Comparison of ENCODE assay signal across 23 mouse cellular contexts in genomic region chr2:16459490-16459889, GRCm38 (mm10).
DNase-seq lines count a peak whose midpoint lies in the region; ATAC-seq and TF ChIP-seq lines count a peak whose summit lies in the region.
"Had no signal": no experiment of that assay in that cellular context is flagged by ENCODE, and none has a peak within 500 bp of the region (broad histone marks: within the 10 kb centered on the region; RNA-seq: fewer than 3 reads in every experiment).

No protein-coding gene starts in this region.

- intact Hi-C loops in heart, postnatal 14 days (cut with DNase I) = no loop called here

- H3K36me3 ChIP-seq in embryonic facial prominence, embryonic 14.5 days (ENCODE audit: control insufficient read depth, insufficient read depth, low read length) = no peaks in the 10 kb centered on the region
- H3K36me3 ChIP-seq in embryonic facial prominence, embryonic 10.5 days (replicated peaks) = no peaks in the 10 kb centered on the region
- H3K36me3 ChIP-seq in heart, embryonic 13.5 days = no peaks in the 10 kb centered on the region
- no peaks in the 10 kb centered on the region for H3K36me3 ChIP-seq in midbrain, postnatal 0 days (ENCODE audit: insufficient read depth, low read length)
- H3K36me3 ChIP-seq in midbrain, embryonic 15.5 days (replicated peaks) = no peaks in the 10 kb centered on the region
- H3K36me3 ChIP-seq: embryonic facial prominence, embryonic 13.5 days; midbrain, embryonic 10.5 days; neural tube, embryonic 15.5 days; stomach, embryonic 15.5 days had no signal

- 0 out of 2 replicates have a peak, but pooled peaks have one; percentile 26 for ATAC-seq in embryonic facial prominence, embryonic 14.5 days (ENCODE audit: low read depth)
- no peak for ATAC-seq in heart, embryonic 13.5 days (ENCODE audit: extremely low read depth, insufficient number of reproducible peaks, low FRiP score, low TSS enrichment)
- no peak for ATAC-seq in midbrain, postnatal 0 days (ENCODE audit: low FRiP score)
- no peak for ATAC-seq in midbrain, embryonic 15.5 days (replicated peaks)
- ATAC-seq: activated CD4-positive, CD25-positive, alpha-beta regulatory T cell, adult 4 months; CD4-positive, CD25-positive, alpha-beta regulatory T cell, adult 4 months; inflammation-experienced regulatory T-cells, adult 6 months; lung, postnatal 0 days; Patski had no signal

- DNase-seq in embryonic facial prominence, embryonic 14.5 days (ENCODE audit: low spot score) = peak; percentile 40
- no peak for DNase-seq in embryonic facial prominence, embryonic 10.5 days (ENCODE audit: low spot score)
- DNase-seq in heart, postnatal 14 days = no peak
- peak; percentile 12 for DNase-seq in midbrain, postnatal 0 days (ENCODE audit: low spot score)
- DNase-seq in yolk sac, embryonic 10.5 days (ENCODE audit: low spot score) = peak; percentile 7
- no peak for DNase-seq in urinary bladder, adult 2 months (ENCODE audit: low spot score)
- DNase-seq: adrenal gland, postnatal 14 days; gastrocnemius, postnatal 25 days; heart, adult 2 months; kidney, adult 18-20 months; kidney, postnatal 10 days; thymus, postnatal 25 days had no signal

- H3K27me3 ChIP-seq in embryonic facial prominence, embryonic 14.5 days (replicated peaks; ENCODE audit: control insufficient read depth, insufficient read depth, low read length) = no peaks in the 10 kb centered on the region
- no peaks in the 10 kb centered on the region for H3K27me3 ChIP-seq in embryonic facial prominence, embryonic 10.5 days (replicated peaks; ENCODE audit: low read depth, poor library complexity, severe bottlenecking)
- no peaks in the 10 kb centered on the region for H3K27me3 ChIP-seq in heart, embryonic 13.5 days (replicated peaks)
- no peaks in the 10 kb centered on the region for H3K27me3 ChIP-seq in midbrain, postnatal 0 days (ENCODE audit: insufficient read depth, low read length)
- no peaks in the 10 kb centered on the region for H3K27me3 ChIP-seq in midbrain, embryonic 15.5 days (replicated peaks)
- H3K27me3 ChIP-seq: embryonic facial prominence, embryonic 13.5 days; neural tube, embryonic 15.5 days; Patski; stomach, embryonic 15.5 days had no signal

- no peak overlapping the region for H3K4me3 ChIP-seq in embryonic facial prominence, embryonic 14.5 days (ENCODE audit: low read depth, low read length)
- H3K4me3 ChIP-seq in embryonic facial prominence, embryonic 10.5 days = no peak overlapping the region
- no peak overlapping the region for H3K4me3 ChIP-seq in heart, embryonic 13.5 days
- H3K4me3 ChIP-seq in midbrain, postnatal 0 days (ENCODE audit: low read depth, low read length) = no peak overlapping the region
- H3K4me3 ChIP-seq in midbrain, embryonic 15.5 days = no peak overlapping the region
- H3K4me3 ChIP-seq: embryonic facial prominence, embryonic 13.5 days; heart, adult 2 months; midbrain, embryonic 10.5 days; neural tube, embryonic 15.5 days; stomach, embryonic 15.5 days had no signal

- WGBS in embryonic facial prominence, embryonic 14.5 days = 52% methylated on average over 1 of the region's 1 CpGs
- WGBS in embryonic facial prominence, embryonic 10.5 days = 60% methylated on average over 1 of the region's 1 CpGs
- 19% methylated on average over 1 of the region's 1 CpGs for WGBS in heart, embryonic 13.5 days
- WGBS in midbrain, postnatal 0 days = 38% methylated on average over 1 of the region's 1 CpGs
- WGBS in midbrain, embryonic 15.5 days = 42% methylated on average over 1 of the region's 1 CpGs

- no peak for TF ChIP-seq CTCF in midbrain, postnatal 0 days (IDR thresholded peaks at IDR 0.05)

- H3K9ac ChIP-seq in embryonic facial prominence, embryonic 14.5 days (ENCODE audit: low read depth, low read length) = no peak overlapping the region
- H3K9ac ChIP-seq in heart, embryonic 13.5 days = no peak overlapping the region
- no peak overlapping the region for H3K9ac ChIP-seq in midbrain, postnatal 0 days (replicated peaks; ENCODE audit: low read length, poor library complexity, severe bottlenecking)
- H3K9ac ChIP-seq in midbrain, embryonic 15.5 days = no peak overlapping the region
- H3K9ac ChIP-seq: embryonic facial prominence, embryonic 13.5 days; neural tube, embryonic 15.5 days; stomach, embryonic 15.5 days had no signal

- no peak overlapping the region for H3K27ac ChIP-seq in embryonic facial prominence, embryonic 14.5 days (replicated peaks; ENCODE audit: low read depth, low read length)
- no peak overlapping the region for H3K27ac ChIP-seq in embryonic facial prominence, embryonic 10.5 days (replicated peaks)
- H3K27ac ChIP-seq in heart, embryonic 13.5 days (replicated peaks) = peak overlapping the region; percentile 48; the same call in 1 of the 2 replicates
- no peak overlapping the region for H3K27ac ChIP-seq in midbrain, postnatal 0 days (ENCODE audit: low read depth, low read length)
- H3K27ac ChIP-seq in midbrain, embryonic 15.5 days = no peak overlapping the region
- H3K27ac ChIP-seq: embryonic facial prominence, embryonic 13.5 days; heart, adult 2 months; midbrain, embryonic 10.5 days; neural tube, embryonic 15.5 days; stomach, embryonic 15.5 days had no signal

- no peak overlapping the region for H3K4me2 ChIP-seq in embryonic facial prominence, embryonic 14.5 days (ENCODE audit: low read depth, low read length)
- H3K4me2 ChIP-seq in heart, embryonic 13.5 days = no peak overlapping the region
- no peak overlapping the region for H3K4me2 ChIP-seq in midbrain, postnatal 0 days (ENCODE audit: low read depth, low read length, poor library complexity, severe bottlenecking)
- H3K4me2 ChIP-seq in midbrain, embryonic 15.5 days = no peak overlapping the region
- H3K4me2 ChIP-seq: embryonic facial prominence, embryonic 13.5 days; neural tube, embryonic 15.5 days; stomach, embryonic 15.5 days had no signal

- H3K9me3 ChIP-seq in embryonic facial prominence, embryonic 14.5 days (ENCODE audit: control insufficient read depth, low read length) = no peaks in the 10 kb centered on the region
- H3K9me3 ChIP-seq in embryonic facial prominence, embryonic 10.5 days = no peaks in the 10 kb centered on the region
- H3K9me3 ChIP-seq in heart, embryonic 13.5 days = no peaks in the 10 kb centered on the region
- no peaks in the 10 kb centered on the region for H3K9me3 ChIP-seq in midbrain, postnatal 0 days (ENCODE audit: low read length)
- H3K9me3 ChIP-seq in midbrain, embryonic 15.5 days = no peaks in the 10 kb centered on the region
- H3K9me3 ChIP-seq: embryonic facial prominence, embryonic 13.5 days; midbrain, embryonic 10.5 days; neural tube, embryonic 15.5 days; stomach, embryonic 15.5 days had no signal

- H3K4me1 ChIP-seq in embryonic facial prominence, embryonic 14.5 days (ENCODE audit: control insufficient read depth, insufficient read depth, low read length) = peaks cover 11% of the 10 kb centered on the region; the same call in 1 of the 2 replicates
- H3K4me1 ChIP-seq in embryonic facial prominence, embryonic 10.5 days = peaks cover 6% of the 10 kb centered on the region; the same call in 1 of the 2 replicates
- H3K4me1 ChIP-seq in heart, embryonic 13.5 days = peaks cover 46% of the 10 kb centered on the region
- H3K4me1 ChIP-seq in midbrain, postnatal 0 days (ENCODE audit: insufficient read depth, low read length) = 0 out of 2 replicates have a peak, but pooled peaks cover 4% of the 10 kb centered on the region
- no peaks in the 10 kb centered on the region for H3K4me1 ChIP-seq in midbrain, embryonic 15.5 days
- H3K4me1 ChIP-seq: embryonic facial prominence, embryonic 13.5 days; neural tube, embryonic 15.5 days; stomach, embryonic 15.5 days had no signal

Comparison
In these comparisons a context has a peak if more than half of its experiments do, and no peak if none do; other contexts are left out.
1. DNase-seq: peak in embryonic facial prominence, embryonic 14.5 days (single experiment), midbrain, postnatal 0 days (single experiment) and yolk sac, embryonic 10.5 days (single experiment); none in embryonic facial prominence, embryonic 10.5 days (single experiment), heart, postnatal 14 days (0 of 2) and urinary bladder, adult 2 months (single experiment).